Mouse (Mus musculus) heart, postnatal 0 days (tissue): Measurements from ENCODE around the gene Mccc2. TPM values are rescaled to one million over a fixed set of nuclear protein-coding genes. Genes with fewer than 3 reads are reported as not detected.

Source experiments
- ATAC-seq: fragments of 200-750 bp; cut with Nextera tagmentation; 2 replicates; pipeline ENCODE4 v1.8.0; 2017; ENCODE audit warnings: low read depth, moderate number of reproducible peaks, moderate library complexity; ENCODE audit not compliant: insufficient read depth
- DNase-seq: peaks from one replicate; pipeline ENCODE4 v3.0.0-alpha.2; 2016; ENCODE audit warnings: low spot score
- H3K27ac ChIP-seq: fragments of 300-500 bp; sonication (generic); 2 replicates; pipeline ENCODE4 v1.5.1; 2014; ENCODE audit warnings: low read depth, mild to moderate bottlenecking
- H3K27me3 ChIP-seq: fragments of 300-500 bp; sonication (generic); 2 replicates; pipeline ENCODE4 v1.6.1; 2014; ENCODE audit warnings: low read length, mixed read lengths; ENCODE audit not compliant: control insufficient read depth, insufficient read depth
- H3K36me3 ChIP-seq: fragments of 300-500 bp; sonication (generic); replicated peaks from 2 replicates; pipeline ENCODE4 v1.6.1; 2014; ENCODE audit warnings: low read length, mixed read lengths; ENCODE audit not compliant: control insufficient read depth, insufficient read depth
- H3K4me1 ChIP-seq: fragments of 300-500 bp; sonication (generic); 2 replicates; pipeline ENCODE4 v1.6.1; 2014; ENCODE audit warnings: antibody characterized with exemption; ENCODE audit not compliant: control insufficient read depth, insufficient read depth
- H3K4me2 ChIP-seq: fragments of 300-500 bp; sonication (generic); 2 replicates; pipeline ENCODE4 v1.6.1; 2014; ENCODE audit warnings: low read depth, mild to moderate bottlenecking, low read length, moderate library complexity
- H3K4me3 ChIP-seq: fragments of 300-500 bp; sonication (generic); 2 replicates; pipeline ENCODE4 v1.5.1; 2014; ENCODE audit warnings: low read depth, low read length
- H3K9ac ChIP-seq: fragments of 300-500 bp; sonication (generic); replicated peaks from 2 replicates; pipeline ENCODE4 v1.6.1; 2014; ENCODE audit warnings: low read depth, low read length, mixed read lengths
- H3K9me3 ChIP-seq: fragments of 300-500 bp; sonication (generic); replicated peaks from 2 replicates; pipeline ENCODE4 v1.6.1; 2016; ENCODE audit warnings: low read length; ENCODE audit not compliant: control insufficient read depth
- CTCF ChIP-seq: IDR thresholded peaks from 2 replicates; pipeline ENCODE4 v1.5.1; 2016; ENCODE audit warnings: antibody characterized with exemption, control low read depth, low read depth
- EP300 ChIP-seq: IDR thresholded peaks from 2 replicates; pipeline ENCODE4 v1.6.1; 2016; ENCODE audit warnings: antibody characterized with exemption, low read depth
- WGBS: fragments of 180-500 bp; shearing (Covaris S2); extraction: QIAGEN DNeasy Blood & Tissue Kit; methylation state at CpG from one replicate; pipeline ENCODE4 v1.1.7; 2014; 5-methylcytosine and 5-hydroxymethylcytosine counted together
- polyA plus RNA-seq: library from polyadenylated mRNA; unstranded; fragments of >200 nt; fragmentation: Nextera tagmentation; extraction: Ambion mirVana; gene quantifications from 2 replicates; pipeline ENCODE4 v1.2.1, GENCODE M21; 2015
- total RNA-seq: library from RNA; depleted of rRNA; stranded (reverse); fragments of >200 nt; gene quantifications from 2 replicates; pipeline ENCODE4 v1.2.3, GENCODE M21; 2014; ENCODE audit warnings: low replicate concordance

The Mccc2 gene
- total and polyA plus RNA-seq, 2 experiments from 2014 or later = 31.2 to 32.4 TPM

- Histone ChIP-seq H3K4me3 (no peak overlapping the region), H3K4me1 (no peaks in the 10 kb centered on the region), H3K36me3 (peaks cover 25% of the 10 kb centered on the region; the same call in 1 of the 2 replicates), H3K9ac (no peak overlapping the region), H3K9me3 (no peaks in the 10 kb centered on the region), H3K27ac (no peak overlapping the region), H3K4me2 (no peak overlapping the region), H3K27me3 (no peaks in the 10 kb centered on the region)
- ATAC-seq = no peak
- DNase-seq = no peak
- 91% methylated on average over 1 of the region's 1 CpGs for WGBS
- TF ChIP-seq CTCF = 0 out of 2 replicates have a peak, but pooled peaks have one; percentile 13
- no peak for TF ChIP-seq EP300
Observed at GRCm38 (mm10) chr13:99983320-99983719, 32.1 kb downstream of the Mccc2 start.

GRCm38 (mm10) chr13:99979406-99979805 lies 36.0 kb downstream of the Mccc2 start:
- Histone ChIP-seq H3K36me3 (peaks cover 38% of the 10 kb centered on the region; the same call in 1 of the 2 replicates), H3K4me3 (no peak overlapping the region), H3K27ac (no peak overlapping the region), H3K9ac (no peak overlapping the region), H3K4me2 (no peak overlapping the region), H3K4me1 (no peaks in the 10 kb centered on the region), H3K27me3 (no peaks in the 10 kb centered on the region), H3K9me3 (no peaks in the 10 kb centered on the region)
- DNase-seq (no peak), ATAC-seq (no peak)
- 59% methylated on average over 2 of the region's 2 CpGs for WGBS
- TF ChIP-seq EP300 = no peak
- no peak for TF ChIP-seq CTCF

- H3K9me3 ChIP-seq = no peaks in the 10 kb centered on the region
- H3K4me3 ChIP-seq = no peak overlapping the region
- H3K27ac ChIP-seq = no peak overlapping the region
- DNase-seq (no peak), ATAC-seq (no peak)
- H3K4me2 ChIP-seq = no peak overlapping the region
- 85% methylated on average over 5 of the region's 5 CpGs for WGBS
- peaks cover 40% of the 10 kb centered on the region for H3K36me3 ChIP-seq
- H3K4me1 ChIP-seq = no peaks in the 10 kb centered on the region
- no peak for TF ChIP-seq EP300
- no peak for TF ChIP-seq CTCF
- H3K27me3 ChIP-seq = no peaks in the 10 kb centered on the region
- no peak overlapping the region for H3K9ac ChIP-seq
Observed at GRCm38 (mm10) chr13:99970089-99970488, 45.4 kb downstream of the Mccc2 start.

- 87% methylated on average over 11 of the region's 11 CpGs for WGBS
- Histone ChIP-seq H3K27ac (no peak overlapping the region), H3K9ac (no peak overlapping the region), H3K4me2 (no peak overlapping the region), H3K4me1 (no peaks in the 10 kb centered on the region), H3K4me3 (no peak overlapping the region), H3K27me3 (no peaks in the 10 kb centered on the region), H3K36me3 (peaks cover 40% of the 10 kb centered on the region), H3K9me3 (no peaks in the 10 kb centered on the region)
- ATAC-seq (no peak), DNase-seq (no peak)
- TF ChIP-seq EP300 (no peak), CTCF (no peak)
Observed at GRCm38 (mm10) chr13:99967013-99967678, 48.3 kb downstream of the Mccc2 start.

GRCm38 (mm10) chr13:99963814-99964213 lies 51.6 kb downstream of the Mccc2 start:
- Histone ChIP-seq H3K36me3 (peaks cover 37% of the 10 kb centered on the region), H3K4me1 (no peaks in the 10 kb centered on the region), H3K9me3 (no peaks in the 10 kb centered on the region), H3K27ac (no peak overlapping the region), H3K27me3 (no peaks in the 10 kb centered on the region), H3K4me2 (no peak overlapping the region), H3K9ac (no peak overlapping the region), H3K4me3 (no peak overlapping the region)
- no peak for ATAC-seq
- DNase-seq = no peak
- WGBS = 56% methylated on average over 6 of the region's 6 CpGs
- TF ChIP-seq EP300 (no peak), CTCF (no peak)

- H3K36me3 ChIP-seq = peaks cover 37% of the 10 kb centered on the region
- no peak for DNase-seq
- H3K27ac ChIP-seq = no peak overlapping the region
- no peaks in the 10 kb centered on the region for H3K4me1 ChIP-seq
- 87% methylated on average over 4 of the region's 4 CpGs for WGBS
- ATAC-seq = no peak
- no peaks in the 10 kb centered on the region for H3K27me3 ChIP-seq
- H3K9ac ChIP-seq = no peak overlapping the region
- H3K4me2 ChIP-seq = no peak overlapping the region
- no peak overlapping the region for H3K4me3 ChIP-seq
- TF ChIP-seq EP300 = no peak
- TF ChIP-seq CTCF = no peak
- no peaks in the 10 kb centered on the region for H3K9me3 ChIP-seq
Observed at GRCm38 (mm10) chr13:99961661-99962060, 53.8 kb downstream of the Mccc2 start.
